Mouse (Mus musculus) cerebellum, postnatal 4 days (tissue): ENCODE data around the gene Gpr132.
A peak's percentile ranks its signal among the peaks of the same experiment; 100 is the strongest.
"Not testable (repeated sequence)": the region's sequence is repeated elsewhere in the genome, so short reads cannot be mapped to it uniquely, and the experiment has no call there.

Source experiments
- DNase-seq, 2 experiments: peaks; one replicate each; pipeline ENCODE4 v3.0.0; 2022; ENCODE audit warnings: low spot score in 2 of 2, mixed read lengths in 1 of 2

Gpr132 gene

GRCm38 (mm10) chr12:112853050-112853729 is 14.8 kb downstream of the Gpr132 start:
- DNase-seq, result no peak

- no peak for DNase-seq
These were observed 16.9 kb downstream of the Gpr132 start for GRCm38 (mm10) chr12:112851116-112851515.

- no peak for DNase-seq
These were observed 17.7 kb downstream of the Gpr132 start for GRCm38 (mm10) chr12:112850344-112850743.

- DNase-seq, result no peak
These were observed 18.6 kb downstream of the Gpr132 start for GRCm38 (mm10) chr12:112849235-112850022.

- no peak for DNase-seq
These were observed 20.1 kb downstream of the Gpr132 start for GRCm38 (mm10) chr12:112847880-112848279.

GRCm38 (mm10) chr12:112843803-112844202 is 24.2 kb downstream of the Gpr132 start:
- peak; percentile 66 to 91 for DNase-seq

- not testable (repeated sequence) for DNase-seq
These were observed 25.9 kb downstream of the Gpr132 start for GRCm38 (mm10) chr12:112842128-112842527.

- DNase-seq, result not testable (repeated sequence)
These were observed 26.6 kb downstream of the Gpr132 start for GRCm38 (mm10) chr12:112841338-112841892.

GRCm38 (mm10) chr12:112840209-112841086 is 27.6 kb downstream of the Gpr132 start:
- no peak for DNase-seq

GRCm38 (mm10) chr12:112835046-112835445 is 33.0 kb downstream of the Gpr132 start:
- DNase-seq, result no peak

GRCm38 (mm10) chr12:112833527-112833926 is 34.5 kb downstream of the Gpr132 start:
- no peak for DNase-seq

- DNase-seq, result no peak
These were observed 35.6 kb downstream of the Gpr132 start for GRCm38 (mm10) chr12:112832411-112832810.

- DNase-seq, result no peak
These were observed 37.5 kb downstream of the Gpr132 start for GRCm38 (mm10) chr12:112830570-112830969.

GRCm38 (mm10) chr12:112830141-112830540 is 37.9 kb downstream of the Gpr132 start:
- DNase-seq, result no peak

- peak; percentile 92 to 99 for DNase-seq
These were observed 38.7 kb downstream of the Gpr132 start, which contains the start of gene Cdca4 for GRCm38 (mm10) chr12:112829244-112829864. Gene Cdca4 (minus strand): TSS chr12:112829423.

- no peak for DNase-seq
These were observed 39.4 kb downstream of the Gpr132 start for GRCm38 (mm10) chr12:112828501-112829243.

GRCm38 (mm10) chr12:112825901-112826300 is 42.1 kb downstream of the Gpr132 start:
- DNase-seq, result no peak

GRCm38 (mm10) chr12:112823221-112823620 is 44.8 kb downstream of the Gpr132 start:
- DNase-seq, result no peak

- no peak for DNase-seq
These were observed 45.4 kb downstream of the Gpr132 start for GRCm38 (mm10) chr12:112822676-112823075.

GRCm38 (mm10) chr12:112821974-112822373 is 46.1 kb downstream of the Gpr132 start:
- DNase-seq, result no peak
